Mouse (Mus musculus) heart, adult 18-20 months (tissue): ENCODE results near the gene Vmn1r77. TPM values are rescaled to one million over a fixed set of nuclear protein-coding genes. Genes with fewer than 3 reads are reported as not detected.
"Not testable (repeated sequence)": the region's sequence is repeated elsewhere in the genome, so short reads cannot be mapped to it uniquely, and the experiment has no call there.

Experiments
- DNase-seq, 2 experiments: peaks; one replicate each; pipeline ENCODE4 v3.0.0; 2021 to 2022; ENCODE audit warnings: mixed read lengths in 1 of 2
- long read RNA-seq, 2 experiments: library from polyadenylated mRNA; stranded (forward); transcript quantifications; one replicate each; pipeline ENCODE4 v2.0.0; 2021
- total RNA-seq, 2 experiments: library from RNA; stranded (reverse); gene quantifications; 2 replicates each; pipeline ENCODE4 v1.2.3; 2021

Vmn1r77 gene
- not detected for total RNA-seq
- long read RNA-seq, experiment 1: 0 reads
- long read RNA-seq, experiment 2: 0 reads

DNA sequence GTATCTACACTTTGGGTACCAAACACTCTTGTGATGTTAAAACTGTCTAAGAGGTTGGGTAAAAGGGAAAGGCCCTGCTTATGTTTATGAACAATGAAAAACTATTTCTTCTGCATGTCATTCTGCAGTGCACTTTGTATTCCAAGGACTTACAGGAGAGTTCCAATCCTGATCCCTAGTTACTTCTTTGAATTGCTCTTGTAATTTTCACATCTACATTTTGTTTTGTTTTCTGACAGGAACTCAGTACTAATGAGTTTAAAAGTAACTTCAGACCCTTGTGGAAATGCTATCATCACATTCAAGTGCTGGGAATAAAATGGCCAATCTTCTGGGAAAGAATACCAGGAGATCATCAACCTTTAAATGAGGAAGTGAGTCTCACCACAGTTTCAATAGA, at the start of gene Vmn1r77:
Gene Vmn1r77, plus strand, starts transcription at position 301 of the 400 bp plus-strand sequence.
- DNase-seq: not testable (repeated sequence)

DNA sequence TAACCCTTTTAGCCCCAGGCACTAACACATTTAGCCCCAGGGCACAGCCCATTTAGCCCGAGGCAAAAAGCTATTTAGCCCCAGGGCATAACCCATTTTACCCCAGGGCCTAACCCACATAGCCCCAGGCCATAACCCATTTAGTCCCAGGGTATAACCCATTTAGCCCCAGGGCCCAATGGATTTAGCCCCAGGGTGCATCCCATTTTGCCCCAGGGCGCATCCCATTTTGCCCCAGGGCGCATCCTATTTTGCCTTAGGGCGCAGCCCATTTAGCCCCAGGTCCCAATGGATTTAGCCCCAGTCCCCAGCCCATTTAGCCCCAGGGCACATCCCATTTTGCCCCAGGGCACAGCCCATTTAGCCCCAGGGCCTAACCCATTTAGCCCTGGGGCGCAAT, 25.1 kb upstream of the Vmn1r77 start:
- DNase-seq: not testable (repeated sequence)

DNA sequence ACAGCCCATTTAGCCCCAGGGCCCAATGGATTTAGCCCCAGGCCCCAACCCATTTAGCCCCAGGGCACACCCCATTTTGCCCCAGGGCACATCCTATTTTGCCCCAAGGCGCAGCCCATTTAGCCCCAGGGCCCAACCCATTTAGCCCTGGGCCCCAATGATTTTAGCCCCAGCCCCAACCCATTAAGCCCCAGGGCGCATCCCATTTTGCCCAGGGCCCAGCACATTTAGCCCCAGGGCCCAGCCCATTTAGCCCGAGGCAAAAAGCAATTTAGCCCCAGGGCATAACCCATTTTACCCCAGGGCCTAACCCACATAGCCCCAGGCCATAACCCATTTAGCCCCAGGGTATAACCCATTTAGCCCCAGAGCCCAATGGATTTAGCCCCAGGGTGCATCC, 24.2 kb upstream of the Vmn1r77 start:
- not testable (repeated sequence) for DNase-seq

DNA sequence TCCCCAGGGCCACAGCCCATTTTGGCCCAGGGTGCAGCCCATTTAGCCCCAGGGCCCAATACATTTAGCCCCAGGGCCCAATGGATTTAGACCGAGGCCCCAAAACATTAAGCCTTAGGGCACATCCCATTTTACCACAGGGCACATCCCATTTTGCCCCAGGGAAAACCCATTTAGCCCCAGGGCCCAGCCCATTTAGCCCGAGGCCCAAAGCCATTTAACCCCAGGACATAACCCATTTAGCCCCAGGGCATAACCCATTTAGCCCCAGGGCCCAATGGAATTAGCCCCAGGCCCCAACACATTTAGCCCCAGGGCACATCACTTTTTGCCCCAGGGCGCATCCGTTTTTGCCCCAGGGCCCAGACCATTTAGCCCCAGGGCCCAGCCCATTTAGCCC, 23.4 kb upstream of the Vmn1r77 start:
- DNase-seq: no peak

DNA sequence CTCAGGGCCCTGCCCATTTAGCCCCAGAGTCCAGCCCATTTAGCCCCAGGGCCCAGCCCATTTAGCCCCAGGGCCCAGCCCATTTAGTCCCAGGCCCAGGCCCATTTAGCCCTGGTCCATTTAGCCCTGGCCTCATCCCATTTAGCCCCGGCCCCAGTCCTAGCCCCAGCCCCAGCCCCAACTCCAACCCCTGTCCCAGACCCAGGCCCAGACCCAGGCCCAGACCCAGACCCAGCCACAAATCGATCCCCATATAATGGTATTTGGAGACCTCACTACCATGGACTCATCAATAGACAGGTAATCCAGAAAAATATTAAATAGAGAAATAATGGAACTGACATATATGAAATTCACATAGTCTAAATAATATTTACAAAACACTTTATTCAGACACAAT, 18.7 kb upstream of the Vmn1r77 start:
- not testable (repeated sequence) for DNase-seq

DNA sequence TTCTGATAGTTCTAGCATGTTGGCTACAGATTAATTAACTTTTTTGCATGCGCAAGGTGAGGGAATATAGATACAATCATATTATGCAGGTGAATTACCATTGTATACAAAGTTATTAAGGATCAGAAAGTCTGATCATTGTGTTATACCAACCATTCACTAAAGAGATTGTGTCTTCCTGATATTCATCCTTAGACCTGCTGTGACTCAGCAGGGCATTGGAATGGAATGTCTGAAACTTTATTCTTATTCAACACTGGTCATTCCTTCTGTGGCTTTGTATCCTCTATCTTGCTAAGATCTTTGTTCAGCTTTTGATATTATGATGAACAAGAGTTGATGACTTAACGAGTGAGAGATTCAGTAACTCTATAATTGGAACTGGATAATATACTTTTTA, 4.1 kb downstream of the Vmn1r77 start:
- no peak for DNase-seq

Other genes with a start within 250 kb of the Vmn1r77 start
- gene Vmn1r74, start 202.8 kb upstream of the Vmn1r77 start, total RNA-seq: not detected
- gene Vmn1r75, start 162.1 kb upstream of the Vmn1r77 start, total RNA-seq: not detected
- not detected for gene Vmn1r76, start 98.5 kb upstream of the Vmn1r77 start, total RNA-seq
- not detected for gene Vmn1r78, start 113.5 kb downstream of the Vmn1r77 start, total RNA-seq
- gene Vmn1r79, start 134.5 kb downstream of the Vmn1r77 start, total RNA-seq: not detected
- not detected for gene Vmn1r80, start 152.5 kb downstream of the Vmn1r77 start, total RNA-seq
- gene Vmn1r81, start 231.5 kb downstream of the Vmn1r77 start, total RNA-seq: not detected